Mouse (Mus musculus) testis, adult 2 months (tissue): ENCODE data around the gene Bdkrb2. TPM values are rescaled to one million over a fixed set of nuclear protein-coding genes. Genes with fewer than 3 reads are reported as not detected.

Experiments used
- H3K27ac ChIP-seq: fragments of 200-500 bp; 2 replicates; pipeline ENCODE4 v1.5.1; 2012; ENCODE audit warnings: low read depth, low read length; ENCODE audit not compliant: control insufficient read depth, insufficient read depth
- H3K27me3 ChIP-seq: fragments of 200-500 bp; 2 replicates; pipeline ENCODE4 v1.6.1; 2012; ENCODE audit warnings: mild to moderate bottlenecking, low read length, moderate library complexity; ENCODE audit not compliant: control insufficient read depth, insufficient read depth
- H3K36me3 ChIP-seq: fragments of 200-500 bp; 2 replicates; pipeline ENCODE4 v1.6.1; 2012; ENCODE audit warnings: mild to moderate bottlenecking, low read length; ENCODE audit not compliant: control insufficient read depth, insufficient read depth
- H3K4me1 ChIP-seq: fragments of 200-500 bp; 2 replicates; pipeline ENCODE4 v1.6.1; 2012; ENCODE audit warnings: low read length; ENCODE audit not compliant: control insufficient read depth, insufficient read depth
- H3K4me3 ChIP-seq: fragments of 200-500 bp; 2 replicates; pipeline ENCODE4 v1.5.1; 2012; ENCODE audit warnings: low read depth, mild to moderate bottlenecking, low read length, moderate library complexity, mixed read lengths; ENCODE audit not compliant: control insufficient read depth
- CTCF ChIP-seq: fragments of 200-500 bp; IDR thresholded peaks from 2 replicates; pipeline ENCODE4 v1.5.1; 2012; ENCODE audit warnings: low read depth, mild to moderate bottlenecking, inconsistent platforms, low read length, moderate library complexity; ENCODE audit not compliant: control insufficient read depth, insufficient read depth, insufficient replicate concordance
- POLR2A ChIP-seq: fragments of 200-500 bp; IDR thresholded peaks from 2 replicates; pipeline ENCODE4 v1.6.1; 2012; ENCODE audit warnings: low read depth, mild to moderate bottlenecking, inconsistent platforms, low read length, moderate library complexity; ENCODE audit not compliant: control insufficient read depth
- polyA plus RNA-seq: library from polyadenylated mRNA; depleted of rRNA; stranded (reverse); fragments of >200 nt; gene quantifications from 2 replicates; pipeline ENCODE4 v1.2.3, GENCODE M21; 2012

Gene Bdkrb2
- polyA plus RNA-seq, 1 experiment = 0.62 TPM

DNA sequence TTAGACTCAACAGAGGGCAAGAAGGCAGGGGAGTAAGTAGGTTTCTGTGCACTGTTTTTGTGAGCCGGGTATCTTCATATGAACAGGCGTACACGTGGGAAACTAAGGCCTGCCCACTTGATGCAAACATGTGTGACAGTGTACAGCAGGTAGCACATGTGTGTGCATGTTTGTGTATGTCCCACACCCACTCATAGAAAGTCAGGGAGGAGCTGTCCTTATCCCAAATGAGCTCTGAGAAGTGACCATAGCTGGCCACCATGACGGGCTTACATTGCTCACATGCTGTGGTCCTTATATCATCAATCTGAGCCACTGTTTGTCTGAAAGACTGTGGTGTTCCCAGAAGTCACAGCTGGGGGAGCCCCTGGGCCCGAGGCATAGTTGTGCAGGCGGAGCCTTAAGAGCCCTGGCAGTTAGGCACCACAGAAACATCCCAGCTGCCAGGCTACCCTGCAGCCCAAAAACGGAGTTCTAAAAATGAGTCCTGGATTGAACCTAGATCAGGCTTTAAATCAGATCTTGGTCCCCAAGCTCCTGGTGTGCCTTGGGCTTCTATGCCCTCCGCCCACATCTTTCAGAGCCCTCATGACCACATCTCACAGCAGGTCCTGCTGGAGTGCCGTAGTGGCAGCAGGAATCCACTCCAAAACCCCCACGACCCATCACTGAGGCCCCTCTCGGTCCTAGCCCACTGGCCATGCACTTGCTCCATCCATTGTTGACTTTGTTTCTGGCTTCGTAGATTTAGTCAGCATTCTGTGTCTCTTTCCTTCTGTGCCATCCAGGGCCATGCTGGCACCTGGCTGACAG lies 21.2 kb upstream of the Bdkrb2 start:
- no peak overlapping the region for H3K27ac ChIP-seq

DNA sequence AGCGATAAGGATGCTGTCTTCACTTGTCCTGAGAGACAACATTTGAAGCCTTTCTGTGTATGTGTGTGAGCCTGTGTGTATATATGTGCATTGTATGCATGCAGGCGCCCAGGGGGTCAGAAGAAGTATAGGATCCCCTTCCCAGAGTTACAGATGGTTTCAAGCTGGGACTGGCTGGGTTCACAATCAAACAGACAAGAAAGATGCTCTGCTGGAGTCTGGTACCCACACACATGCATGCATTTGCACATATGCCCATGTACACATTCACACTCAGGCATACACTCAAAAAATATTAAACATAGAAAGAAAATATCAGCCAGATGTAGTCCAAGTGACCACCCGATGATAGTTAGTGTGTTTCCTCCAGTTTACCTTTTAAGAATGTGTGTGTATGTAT lies 20.5 kb upstream of the Bdkrb2 start:
- Histone ChIP-seq H3K4me1 (no peaks in the 10 kb centered on the region), H3K27me3 (no peaks in the 10 kb centered on the region), H3K4me3 (no peak overlapping the region), H3K27ac (no peak overlapping the region), H3K36me3 (no peaks in the 10 kb centered on the region)
- TF ChIP-seq POLR2A (no peak), CTCF (no peak)

More for the DNA sequence above, 21.2 kb upstream of the Bdkrb2 start:
- Histone ChIP-seq H3K4me3 (no peak overlapping the region), H3K4me1 (no peaks in the 10 kb centered on the region), H3K27me3 (no peaks in the 10 kb centered on the region), H3K36me3 (no peaks in the 10 kb centered on the region)
- TF ChIP-seq POLR2A (no peak), CTCF (no peak)

DNA sequence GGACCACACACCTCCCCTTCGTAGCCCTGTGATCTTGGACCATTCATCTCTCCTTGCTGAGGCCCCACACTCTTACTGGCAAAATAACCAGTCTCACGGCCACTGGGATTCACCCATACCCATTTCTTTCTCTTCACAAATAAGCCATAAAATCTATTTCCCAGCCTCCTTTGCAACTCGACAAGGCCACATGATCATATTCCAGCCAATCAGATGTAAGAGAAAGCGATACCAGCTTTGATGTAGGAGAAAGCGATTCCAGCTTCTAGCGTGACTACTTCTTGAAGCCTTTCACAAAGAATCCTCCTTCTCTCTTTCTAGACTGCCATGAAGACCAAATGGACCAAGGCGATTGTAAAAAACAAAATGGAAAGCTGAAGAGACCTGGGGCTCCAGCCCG lies 19.9 kb upstream of the Bdkrb2 start:
- Histone ChIP-seq H3K27me3 (no peaks in the 10 kb centered on the region), H3K27ac (no peak overlapping the region), H3K4me3 (no peak overlapping the region), H3K4me1 (no peaks in the 10 kb centered on the region), H3K36me3 (no peaks in the 10 kb centered on the region)
- TF ChIP-seq POLR2A = no peak
- no peak for TF ChIP-seq CTCF

DNA sequence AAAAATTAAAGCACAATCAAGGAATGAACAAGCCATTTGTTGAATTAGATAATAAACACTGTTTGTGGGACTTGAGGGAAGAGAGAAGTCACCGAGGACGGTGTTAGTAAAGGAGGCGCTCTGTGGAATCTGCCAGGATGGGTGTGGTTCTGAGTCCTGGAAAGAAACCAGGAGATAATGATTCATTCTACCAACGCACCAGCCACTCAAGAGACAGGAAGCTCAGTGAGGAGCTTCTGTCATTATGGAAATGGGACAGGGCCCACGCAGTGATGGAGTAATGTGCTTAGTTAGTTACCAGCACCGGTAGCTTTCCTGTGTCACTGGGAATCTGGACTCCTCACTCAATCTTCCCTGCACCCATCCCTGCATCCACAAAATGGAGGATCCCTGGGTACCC lies 19.3 kb upstream of the Bdkrb2 start:
- no peak overlapping the region for H3K27ac ChIP-seq
- TF ChIP-seq POLR2A (no peak), CTCF (no peak)
- H3K4me3 ChIP-seq = no peak overlapping the region
- no peaks in the 10 kb centered on the region for H3K27me3 ChIP-seq
- H3K36me3 ChIP-seq = no peaks in the 10 kb centered on the region
- no peaks in the 10 kb centered on the region for H3K4me1 ChIP-seq

DNA sequence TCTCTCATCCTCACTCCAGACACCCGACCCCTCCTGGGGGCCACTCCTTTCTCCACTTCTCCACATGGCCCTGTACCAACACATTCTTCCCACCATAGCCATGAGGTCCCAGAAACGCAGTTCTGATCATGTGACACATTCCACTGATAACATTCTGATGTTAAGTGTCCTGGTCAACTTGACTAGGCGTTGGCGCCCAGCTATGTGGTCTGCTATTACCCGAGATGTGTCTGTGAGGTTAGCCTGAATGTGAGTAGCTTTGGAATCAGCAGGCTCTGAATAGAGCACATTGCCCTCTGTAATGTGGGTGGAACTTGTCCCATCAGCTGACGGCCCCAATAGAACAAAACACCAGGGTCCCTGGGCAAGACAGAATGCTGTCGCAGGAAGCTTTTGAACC lies 18.2 kb upstream of the Bdkrb2 start:
- no peaks in the 10 kb centered on the region for H3K4me1 ChIP-seq
- no peaks in the 10 kb centered on the region for H3K36me3 ChIP-seq
- no peaks in the 10 kb centered on the region for H3K27me3 ChIP-seq
- H3K4me3 ChIP-seq = no peak overlapping the region
- no peak overlapping the region for H3K27ac ChIP-seq
- TF ChIP-seq CTCF (no peak), POLR2A (no peak)

DNA sequence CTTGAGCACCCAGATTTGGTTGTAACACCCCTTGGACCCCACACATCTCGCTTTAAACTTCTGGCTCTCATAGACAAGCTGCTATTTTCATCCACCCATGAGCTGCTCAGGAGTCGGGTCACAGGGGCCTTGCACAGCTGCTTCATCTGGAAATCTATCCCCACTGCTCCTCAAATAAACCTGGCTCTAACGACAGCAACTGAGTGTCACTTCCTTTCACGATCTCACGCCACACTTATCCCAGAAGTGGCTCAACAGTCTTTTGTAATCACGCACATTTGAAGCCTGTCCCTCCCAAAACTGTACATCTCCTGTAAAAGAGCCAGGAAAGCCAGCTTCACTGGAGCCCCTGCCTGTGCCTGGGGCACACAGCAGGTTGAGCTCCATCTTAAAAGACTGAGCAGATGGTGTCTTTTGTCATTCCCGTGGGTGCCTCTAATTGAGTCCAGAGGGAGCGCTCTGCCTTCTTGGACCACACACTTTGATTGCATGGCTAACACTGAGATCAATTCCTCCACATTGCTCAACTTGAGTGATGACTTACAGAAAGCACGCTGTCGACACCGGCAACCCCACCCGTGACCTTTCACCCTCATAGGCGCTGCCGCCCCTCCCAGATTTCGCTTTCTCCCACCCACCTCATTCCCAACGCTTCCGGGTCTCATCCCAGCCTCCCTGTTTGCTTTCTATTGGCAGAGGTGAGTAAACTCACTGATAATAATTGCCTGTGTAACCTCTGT lies 17.2 kb upstream of the Bdkrb2 start:
- no peak overlapping the region for H3K27ac ChIP-seq
- H3K4me1 ChIP-seq = no peaks in the 10 kb centered on the region
- no peaks in the 10 kb centered on the region for H3K36me3 ChIP-seq
- H3K4me3 ChIP-seq = no peak overlapping the region
- H3K27me3 ChIP-seq = no peaks in the 10 kb centered on the region
- TF ChIP-seq CTCF (no peak), POLR2A (no peak)

DNA sequence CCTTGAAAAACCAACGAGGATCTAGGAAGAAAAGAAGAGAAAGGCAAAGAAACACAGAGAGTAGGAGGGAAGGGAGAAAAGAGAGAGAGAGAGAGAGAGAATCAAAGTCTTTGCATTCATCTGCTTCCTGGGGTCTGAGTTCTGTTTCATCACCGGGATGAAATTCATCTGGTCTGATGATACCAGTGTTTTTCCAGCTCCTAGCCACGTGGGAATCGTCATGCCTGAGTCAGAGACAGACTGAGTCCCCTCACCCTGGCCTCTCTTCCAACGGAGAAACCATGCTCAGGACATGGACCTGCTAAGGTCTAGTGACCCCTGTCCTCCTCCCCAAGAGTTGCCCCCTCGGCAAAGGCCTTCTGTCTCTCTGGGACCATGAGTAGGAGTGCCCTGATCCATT lies 16.5 kb upstream of the Bdkrb2 start:
- TF ChIP-seq CTCF = no peak
- TF ChIP-seq POLR2A = no peak
- H3K36me3 ChIP-seq = no peaks in the 10 kb centered on the region
- no peak overlapping the region for H3K27ac ChIP-seq
- no peaks in the 10 kb centered on the region for H3K4me1 ChIP-seq
- no peak overlapping the region for H3K4me3 ChIP-seq
- H3K27me3 ChIP-seq = no peaks in the 10 kb centered on the region
